Mouse (Mus musculus) layer of hippocampus, adult 2 months (tissue): ENCODE data around the gene Nek2. TPM values are rescaled to one million over a fixed set of nuclear protein-coding genes. Genes with fewer than 3 reads are reported as not detected.

Experiments used
- DNase-seq, 2 experiments: peaks; one replicate each; pipeline ENCODE4 v3.0.0; 2022; ENCODE audit warnings: low spot score in 2 of 2
- H3K27ac ChIP-seq: fragments of 200-600 bp; 2 replicates; pipeline ENCODE4 v1.8.1; 2022
- H3K4me3 ChIP-seq: fragments of 200-600 bp; 2 replicates; pipeline ENCODE4 v1.8.1; 2022; ENCODE audit warnings: mild to moderate bottlenecking
- CTCF ChIP-seq: fragments of 200-600 bp; conservative IDR thresholded peaks from 2 replicates; pipeline ENCODE4 v1.8.1; 2022; ENCODE audit warnings: antibody characterized with exemption, mild to moderate bottlenecking, moderate library complexity
- total RNA-seq, 2 experiments: library from RNA; stranded (reverse); gene quantifications; 2 replicates each; pipeline ENCODE4 v1.2.3; 2021

Gene Nek2
- total RNA-seq, 2 experiments from 2014 or later, result 1.0 to 1.3 TPM

- TF ChIP-seq CTCF, result no peak
- DNase-seq, result peak; percentile 13 to 35
- H3K27ac ChIP-seq, result no peak overlapping the region
- no peak overlapping the region for H3K4me3 ChIP-seq
Observed at GRCm38 (mm10) chr1:191854716-191855115, 33.5 kb downstream of the Nek2 start.

- no peak overlapping the region for H3K27ac ChIP-seq
- no peak overlapping the region for H3K4me3 ChIP-seq
- DNase-seq, result no peak
- no peak for TF ChIP-seq CTCF
Observed at GRCm38 (mm10) chr1:191855136-191855878, 34.1 kb downstream of the Nek2 start.

- TF ChIP-seq CTCF, result no peak
- no peak for DNase-seq
Observed at GRCm38 (mm10) chr1:191856886-191857651, 35.8 kb downstream of the Nek2 start.

GRCm38 (mm10) chr1:191858136-191858535, 36.9 kb downstream of the Nek2 start:
- no peak for TF ChIP-seq CTCF
- Histone ChIP-seq H3K4me3 (no peak overlapping the region), H3K27ac (no peak overlapping the region)
- no peak for DNase-seq

More at GRCm38 (mm10) chr1:191856886-191857651, 35.8 kb downstream of the Nek2 start:
- H3K27ac ChIP-seq, result no peak overlapping the region
- H3K4me3 ChIP-seq, result no peak overlapping the region

- DNase-seq, result no peak
- Histone ChIP-seq H3K4me3 (no peak overlapping the region), H3K27ac (no peak overlapping the region)
- no peak for TF ChIP-seq CTCF
Observed at GRCm38 (mm10) chr1:191859847-191860246, 38.6 kb downstream of the Nek2 start.

- no peak for DNase-seq
- no peak for TF ChIP-seq CTCF
- Histone ChIP-seq H3K4me3 (no peak overlapping the region), H3K27ac (no peak overlapping the region)
Observed at GRCm38 (mm10) chr1:191861247-191861646, 40.0 kb downstream of the Nek2 start.

- no peak for TF ChIP-seq CTCF
- Histone ChIP-seq H3K27ac (no peak overlapping the region), H3K4me3 (no peak overlapping the region)
- DNase-seq, result no peak
Observed at GRCm38 (mm10) chr1:191863833-191864550, 42.7 kb downstream of the Nek2 start.

- no peak overlapping the region for H3K27ac ChIP-seq
- DNase-seq, result no peak
- TF ChIP-seq CTCF, result no peak
- H3K4me3 ChIP-seq, result no peak overlapping the region
Observed at GRCm38 (mm10) chr1:191864551-191865027, 43.3 kb downstream of the Nek2 start.

- TF ChIP-seq CTCF, result no peak
- Histone ChIP-seq H3K27ac (no peak overlapping the region), H3K4me3 (no peak overlapping the region)
- no peak for DNase-seq
Observed at GRCm38 (mm10) chr1:191872076-191872710, 50.9 kb downstream of the Nek2 start.

GRCm38 (mm10) chr1:191875006-191875405, 53.8 kb downstream of the Nek2 start:
- no peak for TF ChIP-seq CTCF
- no peak for DNase-seq
- Histone ChIP-seq H3K4me3 (no peak overlapping the region), H3K27ac (no peak overlapping the region)

GRCm38 (mm10) chr1:191875683-191876305, 54.5 kb downstream of the Nek2 start:
- no peak overlapping the region for H3K27ac ChIP-seq
- H3K4me3 ChIP-seq, result no peak overlapping the region
- TF ChIP-seq CTCF, result no peak
- DNase-seq, result no peak

- DNase-seq, result no peak
Observed at GRCm38 (mm10) chr1:191877681-191878080, 56.4 kb downstream of the Nek2 start.

More at GRCm38 (mm10) chr1:191877681-191878080, 56.4 kb downstream of the Nek2 start:
- no peak overlapping the region for H3K27ac ChIP-seq
- no peak overlapping the region for H3K4me3 ChIP-seq
- no peak for TF ChIP-seq CTCF
